Comparison of ENCODE assay signal across 11 mouse cellular contexts in the genomic region with DNA sequence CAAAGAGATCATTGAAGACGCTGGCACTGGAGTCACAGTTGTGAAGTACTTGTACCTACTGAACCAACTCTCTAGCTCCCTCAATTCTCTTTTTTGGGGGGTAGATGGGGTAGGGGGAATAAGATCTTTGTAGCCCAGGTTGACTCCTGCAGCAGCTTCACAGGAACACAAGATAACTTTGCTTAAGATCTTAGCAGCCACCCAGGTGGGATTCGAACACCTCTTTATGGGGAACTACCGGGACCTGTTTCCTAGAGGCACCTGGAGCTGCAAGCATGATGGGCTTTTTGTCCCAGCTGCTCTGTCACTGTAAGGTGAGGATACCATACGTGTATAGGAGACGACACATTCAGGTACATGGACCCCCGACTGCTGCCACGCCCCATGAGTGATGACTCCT. TPM values are rescaled to one million over a fixed set of nuclear protein-coding genes. Genes with fewer than 3 reads are reported as not detected.
DNase-seq lines count a peak whose midpoint lies in the region; ATAC-seq and TF ChIP-seq lines count a peak whose summit lies in the region.
"Had no signal": no experiment of that assay in that cellular context is flagged by ENCODE, and none has a peak within 500 bp of the region (broad histone marks: within the 10 kb centered on the region; RNA-seq: fewer than 3 reads in every experiment).

No protein-coding gene starts in this region.

- no peak overlapping the region for H3K4me3 ChIP-seq in heart, embryonic 16.5 days (ENCODE audit: low read length)
- H3K4me3 ChIP-seq in heart, adult 2 months = no peak overlapping the region
- H3K4me3 ChIP-seq in E14TG2a.4 (replicated peaks; ENCODE audit: low read length) = peak overlapping the region; percentile 79; the same call in 1 of the 2 replicates
- H3K4me3 ChIP-seq in forebrain, embryonic 12.5 days (replicated peaks) = no peak overlapping the region
- H3K4me3 ChIP-seq in liver, embryonic 14.5 days (ENCODE audit: insufficient read depth in 1 of 2, low read depth in 2 of 2, low read length in 2 of 2) = no peak overlapping the region; a peak in 1 of 4 replicates

- WGBS in heart, embryonic 16.5 days = 85% methylated on average over 7 of the region's 7 CpGs
- WGBS in heart, adult 2 months = 87% methylated on average over 7 of the region's 7 CpGs
- WGBS in forebrain, embryonic 12.5 days = 87% methylated on average over 7 of the region's 7 CpGs
- 83% methylated on average over 7 of the region's 7 CpGs for WGBS in liver, embryonic 14.5 days (ENCODE audit: insufficient replicate concordance)

- intact Hi-C loops in heart, adult 2 months (cut with DNase I) = loop anchor here (2.0 kb wide), 1 partner anchor 46 kb away; no protein-coding TSS in a partner anchor

- peaks cover 33% of the 10 kb centered on the region for H3K4me1 ChIP-seq in heart, embryonic 16.5 days (ENCODE audit: control insufficient read depth, insufficient read depth, low read length)
- H3K4me1 ChIP-seq in heart, adult 2 months (ENCODE audit: control insufficient read depth, insufficient read depth, low read length) = peaks cover 9% of the 10 kb centered on the region
- peaks cover 87% of the 10 kb centered on the region for H3K4me1 ChIP-seq in E14TG2a.4 (replicated peaks; ENCODE audit: low read depth, low read length)
- peaks cover 73% of the 10 kb centered on the region for H3K4me1 ChIP-seq in forebrain, embryonic 12.5 days
- H3K4me1 ChIP-seq in liver, embryonic 14.5 days (replicated peaks; ENCODE audit: control insufficient read depth in 2 of 2, insufficient read depth in 2 of 2, low read length in 1 of 2) = peaks cover 15 to 18% of the 10 kb centered on the region in 2 experiments

- no peak for TF ChIP-seq CTCF in heart, adult 2 months (IDR thresholded peaks at IDR 0.05)
- TF ChIP-seq CTCF in E14TG2a.4 (conservative IDR thresholded peaks at IDR 0.05; ENCODE audit: low read length) = no peak
- no peak for TF ChIP-seq CTCF in liver, embryonic 14.5 days (IDR thresholded peaks at IDR 0.05; ENCODE audit: low read depth)

- no peaks in the 10 kb centered on the region for H3K9me3 ChIP-seq in heart, embryonic 16.5 days (replicated peaks; ENCODE audit: control insufficient read depth, low read length)
- no peaks in the 10 kb centered on the region for H3K9me3 ChIP-seq in E14TG2a.4 (ENCODE audit: low read length)
- H3K9me3 ChIP-seq in forebrain, embryonic 12.5 days = no peaks in the 10 kb centered on the region
- H3K9me3 ChIP-seq in liver, embryonic 14.5 days (ENCODE audit: control insufficient read depth, low read length) = no peaks in the 10 kb centered on the region

- TF ChIP-seq EP300 in heart, adult 2 months (IDR thresholded peaks at IDR 0.05; ENCODE audit: insufficient read depth, low read depth, low read length) = no peak
- TF ChIP-seq EP300 in liver, embryonic 14.5 days (IDR thresholded peaks at IDR 0.05; ENCODE audit: low read depth) = no peak

- DNase-seq in heart, adult 2 months = no peak
- DNase-seq in liver, embryonic 14.5 days (ENCODE audit: low read depth in 3 of 3, low spot score in 3 of 3) = no peak
- no peak for DNase-seq in layer of hippocampus, postnatal 14 days (ENCODE audit: low spot score in 2 of 2)
- DNase-seq in frontal cortex, postnatal 10 days (ENCODE audit: low spot score in 2 of 2) = no peak
- no peak for DNase-seq in adrenal gland, adult 2 months
- DNase-seq: kidney, adult 9 months; thymus, postnatal 36 days had no signal

- ATAC-seq in heart, embryonic 16.5 days (replicated peaks; ENCODE audit: extremely low read depth, insufficient read depth, low FRiP score) = no peak
- ATAC-seq in forebrain, embryonic 12.5 days (ENCODE audit: low FRiP score) = no peak
- no peak for ATAC-seq in liver, embryonic 14.5 days (ENCODE audit: insufficient read depth)

- H3K36me3 ChIP-seq in heart, embryonic 16.5 days (ENCODE audit: control insufficient read depth, insufficient read depth) = no peaks in the 10 kb centered on the region
- no peaks in the 10 kb centered on the region for H3K36me3 ChIP-seq in heart, adult 2 months (ENCODE audit: control insufficient read depth, insufficient read depth, low read length)
- H3K36me3 ChIP-seq in E14TG2a.4 (ENCODE audit: insufficient read depth, low read length) = peaks cover 26% of the 10 kb centered on the region
- peaks cover 8% of the 10 kb centered on the region for H3K36me3 ChIP-seq in forebrain, embryonic 12.5 days (replicated peaks)
- H3K36me3 ChIP-seq in liver, embryonic 14.5 days (replicated peaks; ENCODE audit: control insufficient read depth, insufficient read depth, low read depth) = no peaks in the 10 kb centered on the region

- no peaks in the 10 kb centered on the region for H3K79me2 ChIP-seq in heart, adult 2 months (replicated peaks; ENCODE audit: control insufficient read depth, insufficient read depth, low read length)

- H3K27ac ChIP-seq in heart, embryonic 16.5 days (ENCODE audit: low read length) = no peak overlapping the region
- no peak overlapping the region for H3K27ac ChIP-seq in heart, adult 2 months
- peak overlapping the region; percentile 97 for H3K27ac ChIP-seq in forebrain, embryonic 12.5 days
- H3K27ac ChIP-seq in liver, embryonic 14.5 days = peak overlapping the region; percentile 83; the same call in 1 of the 2 replicates
- H3K27ac ChIP-seq: macrophage had no signal

- H3K9ac ChIP-seq in heart, embryonic 16.5 days (ENCODE audit: low read length) = peak overlapping the region; percentile 67; the same call in 1 of the 2 replicates
- no peak overlapping the region for H3K9ac ChIP-seq in heart, adult 2 months (ENCODE audit: low read depth, low read length)
- no peak overlapping the region for H3K9ac ChIP-seq in forebrain, embryonic 12.5 days
- no peak overlapping the region for H3K9ac ChIP-seq in liver, embryonic 14.5 days (replicated peaks)

- no peak for TF ChIP-seq POLR2A in heart, adult 2 months (IDR thresholded peaks at IDR 0.05; ENCODE audit: insufficient read depth, low read depth, low read length)

- H3K4me2 ChIP-seq in heart, embryonic 16.5 days (ENCODE audit: low read depth, low read length) = no peak overlapping the region
- H3K4me2 ChIP-seq in forebrain, embryonic 12.5 days = no peak overlapping the region; the same call in 1 of the 2 replicates
- peak overlapping the region; percentile 76 for H3K4me2 ChIP-seq in liver, embryonic 14.5 days (ENCODE audit: low read depth)

- peaks cover 15% of the 10 kb centered on the region for H3K27me3 ChIP-seq in heart, embryonic 16.5 days (ENCODE audit: control insufficient read depth, insufficient read depth, low read length)
- H3K27me3 ChIP-seq in heart, adult 2 months (ENCODE audit: control insufficient read depth, insufficient read depth, low read length) = peaks cover 9% of the 10 kb centered on the region
- peaks cover 35% of the 10 kb centered on the region for H3K27me3 ChIP-seq in E14TG2a.4 (ENCODE audit: insufficient read depth, low read length)
- H3K27me3 ChIP-seq in forebrain, embryonic 12.5 days = peaks cover 21% of the 10 kb centered on the region
- peaks cover 37% of the 10 kb centered on the region for H3K27me3 ChIP-seq in liver, embryonic 14.5 days (ENCODE audit: control insufficient read depth, insufficient read depth, low read length)

RNA-seq across cellular contexts. Expression of a gene that starts 3.5 kb away (rescaled TPM):
- polyA plus RNA-seq in heart, embryonic 16.5 days (2015; fragmentation: Nextera tagmentation; extraction: Ambion mirVana) = 4.1 and 4.2 TPM in 2 replicates
- 10 to 100 TPM; 12.6 to 14.7 TPM for total RNA-seq in heart, adult 2 months (2021)
- polyA plus RNA-seq in heart, adult 2 months (2012; rRNA removed) = 21.5 and 29.0 TPM in 2 replicates
- polyA plus RNA-seq in forebrain, embryonic 12.5 days (2016; fragmentation: Nextera tagmentation; extraction: Ambion mirVana) = 14.4 and 16.3 TPM in 2 replicates
- polyA plus RNA-seq in liver, embryonic 14.5 days (2012; rRNA removed) = 0.27 and 0.34 TPM in 2 replicates
- polyA plus RNA-seq in liver, embryonic 14.5 days (2014; fragmentation: Nextera tagmentation; extraction: Ambion mirVana) = 0.08 and 0.17 TPM in 2 replicates
- total RNA-seq in layer of hippocampus, postnatal 14 days (2021) = 10 to 100 TPM; 22.0 to 22.8 TPM
- 1 to 10 TPM; 1.6 to 5.0 TPM for total RNA-seq in adrenal gland, adult 2 months (2021)
- polyA plus RNA-seq in adrenal gland, adult 2 months (2012; rRNA removed) = 10.0 and 12.9 TPM in 2 replicates

RNA-seq across cellular contexts. Expression of a gene that starts 7.2 kb away (rescaled TPM):
- 82.3 and 91.8 TPM in 2 replicates for polyA plus RNA-seq in heart, embryonic 16.5 days (2015; fragmentation: Nextera tagmentation; extraction: Ambion mirVana)
- total RNA-seq in heart, adult 2 months (2021) = 10 to 100 TPM; 44.6 to 49.1 TPM
- polyA plus RNA-seq in heart, adult 2 months (2012; rRNA removed) = 26.8 and 40.7 TPM in 2 replicates
- polyA plus RNA-seq in forebrain, embryonic 12.5 days (2016; fragmentation: Nextera tagmentation; extraction: Ambion mirVana) = 154 and 159 TPM in 2 replicates
- 20.4 and 34.3 TPM in 2 replicates for polyA plus RNA-seq in liver, embryonic 14.5 days (2012; rRNA removed)
- polyA plus RNA-seq in liver, embryonic 14.5 days (2014; fragmentation: Nextera tagmentation; extraction: Ambion mirVana) = 54.1 and 56.3 TPM in 2 replicates
- total RNA-seq in layer of hippocampus, postnatal 14 days (2021) = 10 to 100 TPM; 84.5 to 92.7 TPM
- 10 to 100 TPM; 65.0 TPM for total RNA-seq in adrenal gland, adult 2 months (2021)
- 52.5 and 58.3 TPM in 2 replicates for polyA plus RNA-seq in adrenal gland, adult 2 months (2012; rRNA removed)

RNA-seq across cellular contexts. Expression of a gene that starts 26.0 kb away (rescaled TPM):
- 0.31 and 0.43 TPM in 2 replicates for polyA plus RNA-seq in heart, embryonic 16.5 days (2015; fragmentation: Nextera tagmentation; extraction: Ambion mirVana)
- not detected for total RNA-seq in heart, adult 2 months (2021)
- polyA plus RNA-seq in heart, adult 2 months (2012; rRNA removed) = 0.18 TPM in 2 replicates
- polyA plus RNA-seq in forebrain, embryonic 12.5 days (2016; fragmentation: Nextera tagmentation; extraction: Ambion mirVana) = 0.49 and 0.67 TPM in 2 replicates
- 0.06 and 0.10 TPM in 2 replicates for polyA plus RNA-seq in liver, embryonic 14.5 days (2012; rRNA removed)
- polyA plus RNA-seq in liver, embryonic 14.5 days (2014; fragmentation: Nextera tagmentation; extraction: Ambion mirVana) = 0.03 and 0.05 TPM in 2 replicates
- total RNA-seq in layer of hippocampus, postnatal 14 days (2021) = 1 to 10 TPM; 7.3 to 8.3 TPM
- total RNA-seq in adrenal gland, adult 2 months (2021) = under 1 TPM in 1 of 2 experiments, not detected in 1; 0.10 TPM
- polyA plus RNA-seq in adrenal gland, adult 2 months (2012; rRNA removed) = 0.12 and 0.26 TPM in 2 replicates
- polyA plus RNA-seq: macrophage had no signal

RNA-seq across cellular contexts. Expression of a gene that starts 27.0 kb away (rescaled TPM):
- polyA plus RNA-seq in heart, embryonic 16.5 days (2015; fragmentation: Nextera tagmentation; extraction: Ambion mirVana) = 3.7 and 3.8 TPM in 2 replicates
- total RNA-seq in heart, adult 2 months (2021) = 10 to 100 TPM in 1 of 2 experiments, 1 to 10 TPM in 1; 8.9 to 18.6 TPM
- 15.2 and 36.2 TPM in 2 replicates for polyA plus RNA-seq in heart, adult 2 months (2012; rRNA removed)
- 5.6 and 8.2 TPM in 2 replicates for polyA plus RNA-seq in forebrain, embryonic 12.5 days (2016; fragmentation: Nextera tagmentation; extraction: Ambion mirVana)
- 33.9 and 35.0 TPM in 2 replicates for polyA plus RNA-seq in liver, embryonic 14.5 days (2012; rRNA removed)
- polyA plus RNA-seq in liver, embryonic 14.5 days (2014; fragmentation: Nextera tagmentation; extraction: Ambion mirVana) = 9.5 and 14.3 TPM in 2 replicates
- 10 to 100 TPM; 23.3 to 24.5 TPM for total RNA-seq in layer of hippocampus, postnatal 14 days (2021)
- total RNA-seq in adrenal gland, adult 2 months (2021) = 10 to 100 TPM in 1 of 2 experiments, 1 to 10 TPM in 1; 9.0 to 10.8 TPM
- polyA plus RNA-seq in adrenal gland, adult 2 months (2012; rRNA removed) = 60.7 and 72.6 TPM in 2 replicates

RNA-seq across cellular contexts. Expression of a gene that starts 30.6 kb away (rescaled TPM):
- 2,334 and 2,733 TPM in 2 replicates for polyA plus RNA-seq in heart, embryonic 16.5 days (2015; fragmentation: Nextera tagmentation; extraction: Ambion mirVana)
- total RNA-seq in heart, adult 2 months (2021) = 1,000 to 10,000 TPM in 1 of 2 experiments, 100 to 1,000 TPM in 1; 909 to 1,075 TPM
- 1,802 and 2,387 TPM in 2 replicates for polyA plus RNA-seq in heart, adult 2 months (2012; rRNA removed)
- polyA plus RNA-seq in forebrain, embryonic 12.5 days (2016; fragmentation: Nextera tagmentation; extraction: Ambion mirVana) = 2,624 and 2,770 TPM in 2 replicates
- polyA plus RNA-seq in liver, embryonic 14.5 days (2012; rRNA removed) = 2,449 and 2,899 TPM in 2 replicates
- polyA plus RNA-seq in liver, embryonic 14.5 days (2014; fragmentation: Nextera tagmentation; extraction: Ambion mirVana) = 3,155 and 3,211 TPM in 2 replicates
- total RNA-seq in layer of hippocampus, postnatal 14 days (2021) = 100 to 1,000 TPM; 673 to 736 TPM
- total RNA-seq in adrenal gland, adult 2 months (2021) = 1,000 to 10,000 TPM; 1,392 to 1,465 TPM
- 4,067 and 4,322 TPM in 2 replicates for polyA plus RNA-seq in adrenal gland, adult 2 months (2012; rRNA removed)

Comparison
In these comparisons a context has a peak if more than half of its experiments do, and no peak if none do; other contexts are left out.
1. H3K27ac ChIP-seq: peak in forebrain, embryonic 12.5 days (single experiment) and liver, embryonic 14.5 days (single experiment); none in heart, embryonic 16.5 days (single experiment) and heart, adult 2 months (single experiment).